Mouse (Mus musculus) layer of hippocampus, postnatal 25 days (tissue): ENCODE measurements at regions not wholly inside any gene's neighbourhood (a gene's known extent, or its start where the extent isn't known, plus 50 kb on each side); places are given as distances from the start of the nearest gene placed in this dataset.
A peak's percentile ranks its signal among the peaks of the same experiment; 100 is the strongest.
"Not testable (repeated sequence)": the region's sequence is repeated elsewhere in the genome, so short reads cannot be mapped to it uniquely, and the experiment has no call there.

Experiments used
- DNase-seq, 2 experiments: peaks; one replicate each; pipeline ENCODE4 v3.0.0; 2022; ENCODE audit warnings: mixed read lengths in 2 of 2, low spot score in 1 of 2; ENCODE audit errors: extremely low spot score in 1 of 2

GRCm38 (mm10) chr6:6388835-6389440 lies 172.0 kb upstream of the Slc25a13 start:
- DNase-seq: no peak

DNA sequence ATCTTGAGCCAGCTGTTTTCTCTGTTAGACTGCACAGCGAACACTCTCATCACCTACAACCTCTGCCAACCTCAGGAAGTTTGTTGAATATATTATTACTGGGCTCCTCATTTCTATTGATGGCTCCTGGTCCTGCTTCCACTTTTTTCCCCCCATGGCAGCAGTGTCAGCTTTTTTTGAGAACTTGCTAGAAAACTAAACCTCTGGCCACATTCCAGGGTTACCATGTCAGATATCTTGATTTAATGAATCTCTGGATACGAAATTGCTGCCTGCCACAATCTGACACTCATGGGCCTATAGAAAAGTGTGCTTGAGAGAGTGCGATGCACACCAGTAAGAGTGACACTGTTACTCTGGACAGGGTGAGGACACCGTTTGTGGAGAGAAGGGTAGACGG lies 170.6 kb upstream of the Slc25a13 start:
- no peak for DNase-seq

DNA sequence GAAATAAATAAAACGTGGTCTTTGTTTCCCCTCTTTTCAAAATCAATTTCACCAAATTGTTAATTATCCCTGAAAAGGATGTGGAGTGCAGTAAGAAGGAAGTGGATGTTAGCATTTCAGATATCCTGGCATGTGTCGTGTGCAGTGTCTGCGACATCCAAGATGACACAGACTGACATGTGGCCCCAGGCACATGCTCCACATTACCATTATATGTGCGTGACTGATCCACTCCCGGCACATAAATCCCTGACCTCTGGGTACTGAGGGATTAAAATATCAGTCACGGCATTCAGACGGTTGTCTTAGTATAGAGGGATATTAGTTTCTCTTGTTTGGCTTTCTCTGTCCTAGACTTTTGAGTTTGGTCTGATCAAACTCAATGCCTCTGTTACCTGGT lies 168.0 kb upstream of the Slc25a13 start:
- DNase-seq: no peak

- no peak for DNase-seq
Measured at GRCm38 (mm10) chr6:6384441-6384840, 167.5 kb upstream of the Slc25a13 start.

DNA sequence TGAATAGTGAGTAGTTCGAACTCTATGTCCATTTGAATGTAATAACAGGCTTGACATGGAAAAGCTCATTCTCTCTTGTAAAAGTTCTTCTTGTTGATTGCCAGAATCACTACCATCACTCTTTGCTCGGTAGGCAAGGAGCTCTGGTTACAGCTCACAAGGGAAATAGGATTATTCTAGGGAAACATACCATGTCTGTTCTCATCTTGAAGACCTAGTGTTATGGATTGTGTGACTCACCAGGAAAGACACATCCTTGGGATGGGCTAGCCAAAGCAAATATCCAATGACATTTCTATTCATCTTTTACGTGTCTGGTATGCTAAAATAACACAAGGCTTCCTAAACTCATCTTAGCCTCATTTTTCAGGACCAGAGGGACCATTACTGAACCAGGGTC lies 155.4 kb upstream of the Slc25a13 start:
- DNase-seq: no peak

DNA sequence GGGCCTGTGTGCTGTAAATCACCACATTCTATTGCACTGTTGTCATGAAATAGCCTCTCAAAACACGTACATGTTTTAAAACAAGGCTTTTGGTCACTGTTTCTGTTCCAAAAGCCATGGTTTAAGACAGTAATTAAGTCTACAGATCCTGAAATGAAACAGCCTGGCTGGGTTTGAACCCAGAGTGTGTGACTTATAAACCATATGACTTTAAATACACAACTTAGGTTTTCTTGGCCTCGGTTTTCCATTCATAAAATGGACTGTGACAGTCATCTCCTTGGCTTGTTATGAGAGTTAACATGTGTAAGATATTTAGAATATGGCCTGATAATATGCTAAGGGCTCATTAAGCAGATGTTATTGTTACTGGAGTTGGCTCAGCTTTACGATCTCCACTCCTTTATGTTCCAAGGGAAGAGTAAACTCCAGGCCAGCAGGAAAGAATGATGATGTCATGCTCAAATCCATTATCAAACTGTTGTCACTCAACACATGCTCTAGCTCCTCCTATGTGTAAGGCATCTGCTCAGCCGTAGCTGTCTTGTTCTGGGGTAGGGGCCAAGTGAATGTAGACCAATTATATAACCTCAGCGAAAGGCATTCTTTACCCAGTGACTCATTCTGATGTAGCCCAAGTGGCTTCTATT lies 154.6 kb upstream of the Slc25a13 start:
- no peak for DNase-seq

DNA sequence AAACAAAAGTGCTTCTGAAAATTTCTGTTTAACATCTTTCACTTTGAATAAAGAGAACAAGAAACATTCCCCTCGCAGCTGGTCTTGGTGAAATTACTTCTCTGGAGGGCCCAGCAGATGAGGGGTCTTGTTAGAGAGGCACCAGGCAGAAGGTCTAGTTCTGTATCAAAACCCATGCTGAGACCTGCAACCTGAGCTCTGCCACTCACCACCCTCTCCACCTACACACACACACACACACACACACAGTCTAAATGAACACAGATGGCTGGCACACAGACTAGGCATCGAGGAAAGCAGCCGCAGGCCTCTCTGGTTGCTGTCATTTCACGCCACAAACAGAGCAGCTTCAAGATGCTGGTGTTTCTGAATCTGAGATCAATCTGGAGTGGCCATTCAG lies 147.1 kb upstream of the Slc25a13 start:
- DNase-seq: peak in 1 of 2 experiments; percentile 7

DNA sequence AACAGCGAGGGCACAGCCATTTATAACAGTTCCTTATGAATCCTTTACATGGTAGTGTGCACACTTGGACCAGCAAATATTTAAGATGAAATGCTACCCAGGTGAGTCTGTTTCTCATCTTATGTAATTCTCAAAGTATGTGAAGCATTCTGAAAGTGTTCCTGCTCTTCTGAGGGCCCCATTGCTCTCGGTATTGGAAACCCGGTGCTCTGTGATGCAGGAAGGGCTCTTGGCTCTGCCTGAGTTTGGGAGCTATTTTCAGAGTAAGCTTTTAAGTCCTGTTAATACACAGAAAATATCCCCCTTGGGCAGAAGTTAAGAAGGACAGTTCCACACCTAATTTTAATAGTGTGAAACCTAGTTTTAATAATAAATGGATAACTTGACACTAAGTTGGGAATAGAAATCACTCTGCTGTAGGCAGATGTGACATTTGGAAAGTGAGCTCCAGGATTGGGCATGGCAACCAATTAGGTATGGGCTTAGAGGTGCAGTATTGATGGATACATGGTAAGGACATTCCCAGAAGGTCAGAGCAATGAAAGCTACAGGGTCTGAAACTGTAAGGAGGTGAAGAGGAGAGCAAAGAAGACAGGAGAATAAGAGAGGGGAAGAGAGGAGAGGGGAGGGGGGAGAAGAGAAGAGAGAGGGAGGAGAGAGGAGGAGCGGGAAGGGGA lies 145.8 kb upstream of the Slc25a13 start:
- no peak for DNase-seq

GRCm38 (mm10) chr6:6361181-6361580 lies 144.2 kb upstream of the Slc25a13 start:
- not testable (repeated sequence) for DNase-seq

- no peak for DNase-seq
Measured at GRCm38 (mm10) chr6:6357477-6357876, 140.5 kb upstream of the Slc25a13 start.

GRCm38 (mm10) chr6:6356967-6357366 lies 140.0 kb upstream of the Slc25a13 start:
- DNase-seq: no peak

DNA sequence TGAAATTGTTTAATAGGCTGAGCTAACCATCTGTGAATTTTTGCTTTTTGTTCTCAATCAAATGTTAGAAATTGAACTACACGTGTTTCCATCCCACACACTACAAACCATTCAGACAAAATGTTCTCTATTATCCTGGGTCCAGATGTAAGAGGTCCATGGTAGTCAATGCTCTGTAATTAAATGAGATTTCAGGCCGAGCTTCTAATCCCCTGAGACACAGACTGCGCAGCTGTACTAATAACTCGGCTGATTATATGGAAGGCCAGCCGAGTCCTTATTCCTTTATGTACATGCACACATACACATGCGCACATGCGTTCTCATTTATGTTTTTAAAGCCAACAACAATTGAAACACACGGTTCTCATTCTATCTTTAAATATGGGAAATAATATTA lies 118.3 kb upstream of the Slc25a13 start:
- no peak for DNase-seq

GRCm38 (mm10) chr6:6330271-6330670 lies 113.3 kb upstream of the Slc25a13 start:
- no peak for DNase-seq

- DNase-seq: no peak
Measured at GRCm38 (mm10) chr6:6325516-6325915, 108.5 kb upstream of the Slc25a13 start.

GRCm38 (mm10) chr6:6316725-6317124 lies 99.8 kb upstream of the Slc25a13 start:
- DNase-seq: no peak

DNA sequence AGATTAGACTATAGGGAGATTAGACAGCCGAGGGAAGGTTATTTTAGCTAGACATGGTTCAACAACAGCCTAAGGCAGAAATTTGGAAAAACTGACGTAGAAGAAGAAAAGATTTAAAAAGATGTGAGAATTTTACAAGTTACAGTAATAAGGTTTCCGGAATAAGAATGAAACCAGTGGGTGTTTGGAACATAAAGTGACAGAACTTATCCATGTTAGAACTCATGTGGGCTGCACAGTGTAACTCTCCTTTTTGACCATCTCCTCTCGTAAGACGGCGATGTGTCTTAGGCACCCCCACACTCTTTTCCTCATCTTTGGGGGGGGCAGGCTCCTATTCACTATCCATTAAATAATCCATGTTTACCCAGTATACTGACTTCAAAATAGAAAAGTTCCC lies 96.2 kb upstream of the Slc25a13 start:
- no peak for DNase-seq

DNA sequence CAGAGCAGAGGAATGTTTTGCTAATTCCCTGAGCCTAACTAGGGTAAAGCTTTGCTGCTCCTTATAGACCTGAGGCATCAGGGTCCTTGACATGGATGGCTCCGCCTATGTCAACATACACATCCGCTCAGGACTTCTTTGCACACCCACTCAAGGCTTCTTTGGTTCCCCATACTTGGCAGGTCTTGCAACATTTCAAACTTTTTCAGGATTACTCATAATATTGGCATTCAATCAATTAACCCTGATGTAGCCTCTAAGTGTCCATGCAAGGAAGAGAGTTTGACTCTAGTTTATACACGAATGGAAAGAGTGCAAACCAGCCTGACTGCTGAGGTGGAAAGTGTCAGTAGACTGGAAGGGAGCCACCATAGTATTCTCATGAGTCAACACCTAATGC lies 93.2 kb upstream of the Slc25a13 start:
- no peak for DNase-seq

- no peak for DNase-seq
Measured at GRCm38 (mm10) chr6:6307618-6308017, 90.6 kb upstream of the Slc25a13 start.

GRCm38 (mm10) chr6:6303767-6304166 lies 86.8 kb upstream of the Slc25a13 start:
- no peak for DNase-seq

DNA sequence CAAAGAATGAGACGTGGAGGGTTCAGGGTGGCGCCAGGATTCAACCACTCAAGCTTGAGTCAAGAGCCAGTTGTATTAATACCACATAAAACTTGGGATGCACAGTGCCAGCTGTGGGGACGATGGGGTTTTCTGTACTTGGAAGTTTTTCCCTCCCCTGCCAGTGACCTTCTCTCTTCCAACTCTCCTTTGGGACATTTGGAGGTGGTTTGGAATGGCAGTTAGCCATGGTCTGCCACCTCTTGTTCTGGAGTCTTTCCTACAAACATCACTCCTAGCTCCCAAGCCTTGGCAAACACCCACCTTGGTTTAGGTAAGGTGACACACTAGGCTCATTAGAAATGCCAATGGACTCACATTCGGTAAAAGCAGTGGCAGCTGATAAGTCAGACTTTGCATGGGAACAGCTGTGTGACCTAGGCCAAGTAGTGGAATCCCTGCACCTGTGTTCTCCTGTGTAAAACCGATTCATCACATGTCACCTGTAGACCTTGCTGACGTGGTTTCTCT lies 84.1 kb upstream of the Slc25a13 start:
- no peak for DNase-seq
